Mouse (Mus musculus) adrenal gland, postnatal 14 days (tissue): ENCODE measurements around the gene Prkce. TPM values are rescaled to one million over a fixed set of nuclear protein-coding genes. Genes with fewer than 3 reads are reported as not detected.
"Not testable (repeated sequence)": the region's sequence is repeated elsewhere in the genome, so short reads cannot be mapped to it uniquely, and the experiment has no call there.

Experiments
- DNase-seq: peaks from one replicate; pipeline ENCODE4 v3.0.0; 2021; ENCODE audit warnings: mixed read lengths
- total RNA-seq: library from RNA; stranded (reverse); gene quantifications from 2 replicates; pipeline ENCODE4 v1.2.3, GENCODE M21; 2021

The Prkce gene
- total RNA-seq, 1 experiment from 2014 or later, result 26.0 TPM

- not testable (repeated sequence) for DNase-seq
Measured at GRCm38 (mm10) chr17:86477401-86477800, 309.8 kb downstream of the Prkce start.

- DNase-seq, result no peak
Measured at GRCm38 (mm10) chr17:86479406-86479805, 311.8 kb downstream of the Prkce start.

GRCm38 (mm10) chr17:86482675-86483074, 315.1 kb downstream of the Prkce start:
- DNase-seq, result no peak

- peak; percentile 90 for DNase-seq
Measured at GRCm38 (mm10) chr17:86484087-86484737, 316.6 kb downstream of the Prkce start.

GRCm38 (mm10) chr17:86486657-86487056, 319.1 kb downstream of the Prkce start:
- DNase-seq, result no peak

- no peak for DNase-seq
Measured at GRCm38 (mm10) chr17:86487450-86487849, 319.9 kb downstream of the Prkce start.

GRCm38 (mm10) chr17:86489827-86490226, 322.2 kb downstream of the Prkce start:
- DNase-seq, result no peak

GRCm38 (mm10) chr17:86492376-86492775, 324.8 kb downstream of the Prkce start:
- DNase-seq, result no peak

- DNase-seq, result no peak
Measured at GRCm38 (mm10) chr17:86493891-86494420, 326.4 kb downstream of the Prkce start.

GRCm38 (mm10) chr17:86494494-86494893, 326.9 kb downstream of the Prkce start:
- no peak for DNase-seq

- no peak for DNase-seq
Measured at GRCm38 (mm10) chr17:86494895-86495294, 327.3 kb downstream of the Prkce start.

GRCm38 (mm10) chr17:86496123-86496771, 328.7 kb downstream of the Prkce start:
- DNase-seq, result peak; percentile 60

- no peak for DNase-seq
Measured at GRCm38 (mm10) chr17:86497302-86497701, 329.7 kb downstream of the Prkce start.

GRCm38 (mm10) chr17:86499359-86500045, 331.9 kb downstream of the Prkce start:
- peak; percentile 63 for DNase-seq

- DNase-seq, result no peak
Measured at GRCm38 (mm10) chr17:86501393-86501792, 333.8 kb downstream of the Prkce start.

- DNase-seq, result no peak
Measured at GRCm38 (mm10) chr17:86503208-86503897, 335.8 kb downstream of the Prkce start.

GRCm38 (mm10) chr17:86505183-86505631, 337.6 kb downstream of the Prkce start, which contains the start of gene Gm10309:
Gene Gm10309 (minus strand): TSS chr17:86505232.
- DNase-seq, result peak; percentile 75

- no peak for DNase-seq
Measured at GRCm38 (mm10) chr17:86506881-86507280, 339.3 kb downstream of the Prkce start.

- DNase-seq, result peak; percentile 75
Measured at GRCm38 (mm10) chr17:86507342-86508211, 340.0 kb downstream of the Prkce start.

- DNase-seq, result no peak
Measured at GRCm38 (mm10) chr17:86508212-86508490, 340.6 kb downstream of the Prkce start.

- DNase-seq, result no peak
Measured at GRCm38 (mm10) chr17:86509871-86510270, 342.3 kb downstream of the Prkce start.
